Mouse (Mus musculus) erythroblast, embryonic 14.5 days (primary cell): ENCODE data around the gene G430095P16Rik.

Experiments used
- GATA1 ChIP-seq: IDR thresholded peaks from 2 replicates; pipeline ENCODE4 v1.6.1; 2012; ENCODE audit warnings: low read length, inconsistent platforms, mixed read lengths
- TAL1 ChIP-seq: IDR thresholded peaks from 3 replicates; pipeline ENCODE4 v1.6.1; 2012; ENCODE audit warnings: low read length, inconsistent platforms, mixed read lengths

DNA sequence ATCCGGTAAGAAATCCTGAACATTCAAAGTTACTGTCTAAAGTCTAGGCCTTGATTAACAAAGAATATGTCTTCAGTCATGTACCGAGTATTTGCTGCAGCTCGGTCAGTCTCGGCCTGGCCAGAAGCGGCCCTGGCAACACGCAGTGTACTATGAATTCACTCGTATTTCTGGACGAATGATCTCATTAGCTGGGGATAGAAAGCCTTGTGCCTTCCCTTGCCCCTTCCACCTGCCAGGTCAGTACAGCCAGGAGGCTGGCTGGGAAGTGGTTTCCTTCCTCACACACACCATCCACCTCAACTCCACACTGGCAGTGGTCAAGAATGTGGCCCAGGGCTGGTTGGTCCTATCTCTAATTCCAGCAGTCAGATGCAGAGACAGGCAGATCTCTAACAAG, 46.5 kb downstream of the G430095P16Rik start:
- TF ChIP-seq GATA1 (no peak), TAL1 (no peak)
